Mouse (Mus musculus): ENCODE data around the gene Sdhaf1.

DNA sequence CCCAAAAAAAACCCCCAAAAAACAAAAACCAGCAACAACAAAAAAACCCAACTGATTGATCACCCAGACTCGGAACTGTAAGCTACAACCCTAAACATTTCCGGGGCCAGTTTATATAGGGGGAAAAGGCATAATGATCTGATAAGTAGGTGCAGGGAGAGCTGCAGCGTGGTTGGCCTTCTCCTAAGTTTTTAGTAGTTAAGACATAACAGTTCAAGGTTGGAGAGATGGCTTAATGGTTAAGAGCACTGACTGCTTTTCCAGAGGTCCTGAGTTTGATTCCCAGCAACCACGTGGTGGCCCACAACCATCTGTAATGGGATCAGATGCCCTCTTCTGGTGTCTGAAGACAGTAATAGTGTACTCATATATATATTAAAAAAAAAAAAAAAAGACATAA, 42.2 kb downstream of the Sdhaf1 start:
- TF ChIP-seq EP300 (IDR thresholded peaks at IDR 0.05) (no peak), CTCF (IDR thresholded peaks at IDR 0.05) (no peak)
